Mouse (Mus musculus) embryonic fibroblast, embryonic 13.5 days (primary cell): ENCODE data around the gene Teddm2.

Experiments used
- CTCF ChIP-seq: IDR thresholded peaks from 2 replicates; pipeline ENCODE4 v1.5.1; 2011; ENCODE audit warnings: mild to moderate bottlenecking, control low read depth, low read length, moderate library complexity, borderline replicate concordance; ENCODE audit not compliant: insufficient read depth
- POLR2A ChIP-seq: IDR thresholded peaks from 2 replicates; pipeline ENCODE4 v1.6.1; 2011; ENCODE audit warnings: low read depth, mild to moderate bottlenecking, control low read depth, low read length, moderate library complexity

GRCm38 (mm10) chr1:153897196-153897595, 2.8 kb downstream of the Teddm2 start:
- TF ChIP-seq CTCF (no peak), POLR2A (no peak)
